Mouse (Mus musculus) midbrain, embryonic 16.5 days (tissue): ENCODE results near the gene Adamts6. TPM values are rescaled to one million over a fixed set of nuclear protein-coding genes. Genes with fewer than 3 reads are reported as not detected.

Experiments used
- ATAC-seq: fragments of 200-750 bp; cut with Nextera tagmentation; 2 replicates; pipeline ENCODE4 v1.8.0; 2017; ENCODE audit warnings: moderate TSS enrichment
- H3K27ac ChIP-seq: fragments of 300-500 bp; sonication (generic); 2 replicates; pipeline ENCODE4 v1.5.1; 2014; ENCODE audit warnings: mild to moderate bottlenecking, low read length, mixed read lengths
- H3K27me3 ChIP-seq: fragments of 300-500 bp; sonication (generic); 2 replicates; pipeline ENCODE4 v1.6.1; 2014; ENCODE audit warnings: low read depth, low read length, mixed read lengths; ENCODE audit not compliant: control insufficient read depth, insufficient read depth
- H3K36me3 ChIP-seq: fragments of 300-500 bp; sonication (generic); 2 replicates; pipeline ENCODE4 v1.6.1; 2014; ENCODE audit warnings: mild to moderate bottlenecking, low read length, moderate library complexity, mixed read lengths; ENCODE audit not compliant: control insufficient read depth, insufficient read depth
- H3K4me1 ChIP-seq: fragments of 300-500 bp; sonication (generic); 2 replicates; pipeline ENCODE4 v1.6.1; 2014; ENCODE audit warnings: mild to moderate bottlenecking, low read length, mixed read lengths; ENCODE audit not compliant: control insufficient read depth, insufficient read depth
- H3K4me2 ChIP-seq: fragments of 300-500 bp; sonication (generic); 2 replicates; pipeline ENCODE4 v1.6.1; 2014; ENCODE audit warnings: mild to moderate bottlenecking, low read length, mixed read lengths
- H3K4me3 ChIP-seq: fragments of 300-500 bp; sonication (generic); 2 replicates; pipeline ENCODE4 v1.5.1; 2014; ENCODE audit warnings: low read depth, mild to moderate bottlenecking, low read length, moderate library complexity, mixed read lengths
- H3K9ac ChIP-seq: fragments of 300-500 bp; sonication (generic); 2 replicates; pipeline ENCODE4 v1.6.1; 2014; ENCODE audit warnings: low read depth, low read length, mixed read lengths
- H3K9me3 ChIP-seq: fragments of 300-500 bp; sonication (generic); replicated peaks from 2 replicates; pipeline ENCODE4 v1.6.1; 2014; ENCODE audit warnings: mild to moderate bottlenecking, low read length, mixed read lengths; ENCODE audit not compliant: control insufficient read depth, poor library complexity, severe bottlenecking
- WGBS: fragments of 180-500 bp; shearing (Covaris S2); extraction: QIAGEN DNeasy Blood & Tissue Kit; methylation state at CpG from one replicate; pipeline ENCODE4 v1.1.7; 2014; 5-methylcytosine and 5-hydroxymethylcytosine counted together
- polyA plus RNA-seq: library from polyadenylated mRNA; unstranded; fragments of >200 nt; fragmentation: Nextera tagmentation; extraction: Ambion mirVana; gene quantifications from 2 replicates; pipeline ENCODE4 v1.2.1, GENCODE M21; 2015

Adamts6 gene
- polyA plus RNA-seq, 1 experiment from 2014 or later, result 1.5 TPM

GRCm38 (mm10) chr13:104329336-104329735 is 41.7 kb downstream of the Adamts6 start:
- no peaks in the 10 kb centered on the region for H3K9me3 ChIP-seq
- ATAC-seq, result no peak
- no peaks in the 10 kb centered on the region for H3K4me1 ChIP-seq
- 94% methylated on average over 3 of the region's 3 CpGs for WGBS
- H3K9ac ChIP-seq, result no peak overlapping the region
- H3K4me2 ChIP-seq, result no peak overlapping the region
- H3K36me3 ChIP-seq, result no peaks in the 10 kb centered on the region
- no peak overlapping the region for H3K27ac ChIP-seq
- H3K4me3 ChIP-seq, result no peak overlapping the region
- H3K27me3 ChIP-seq, result no peaks in the 10 kb centered on the region

GRCm38 (mm10) chr13:104329742-104330141 is 42.1 kb downstream of the Adamts6 start:
- H3K4me3 ChIP-seq, result no peak overlapping the region
- no peaks in the 10 kb centered on the region for H3K9me3 ChIP-seq
- no peak overlapping the region for H3K9ac ChIP-seq
- H3K27ac ChIP-seq, result no peak overlapping the region
- 79% methylated on average over 2 of the region's 2 CpGs for WGBS
- no peak overlapping the region for H3K4me2 ChIP-seq
- no peaks in the 10 kb centered on the region for H3K27me3 ChIP-seq
- H3K4me1 ChIP-seq, result no peaks in the 10 kb centered on the region
- ATAC-seq, result no peak
- no peaks in the 10 kb centered on the region for H3K36me3 ChIP-seq

- no peaks in the 10 kb centered on the region for H3K9me3 ChIP-seq
- H3K27me3 ChIP-seq, result no peaks in the 10 kb centered on the region
- ATAC-seq, result no peak
- no peak overlapping the region for H3K4me2 ChIP-seq
- WGBS, result 25% methylated on average over 5 of the region's 5 CpGs
- H3K4me1 ChIP-seq, result no peaks in the 10 kb centered on the region
- H3K9ac ChIP-seq, result no peak overlapping the region
- H3K4me3 ChIP-seq, result no peak overlapping the region
- H3K27ac ChIP-seq, result no peak overlapping the region
- no peaks in the 10 kb centered on the region for H3K36me3 ChIP-seq
These were observed 65.0 kb downstream of the Adamts6 start for GRCm38 (mm10) chr13:104352590-104352989.

GRCm38 (mm10) chr13:104393427-104394356 is 106.1 kb downstream of the Adamts6 start:
- Histone ChIP-seq H3K4me2 (no peak overlapping the region), H3K9me3 (no peaks in the 10 kb centered on the region), H3K9ac (no peak overlapping the region), H3K36me3 (no peaks in the 10 kb centered on the region), H3K4me3 (no peak overlapping the region), H3K27me3 (no peaks in the 10 kb centered on the region), H3K27ac (no peak overlapping the region), H3K4me1 (no peaks in the 10 kb centered on the region)
- 92% methylated on average over 8 of the region's 8 CpGs for WGBS
- ATAC-seq, result no peak

- H3K36me3 ChIP-seq, result no peaks in the 10 kb centered on the region; the same call in 1 of the 2 replicates
- no peaks in the 10 kb centered on the region for H3K9me3 ChIP-seq
- 0 out of 2 replicates have a peak, but pooled peaks have one; percentile 39 for ATAC-seq
- H3K4me2 ChIP-seq, result no peak overlapping the region
- no peak overlapping the region for H3K9ac ChIP-seq
- 41% methylated on average over 8 of the region's 8 CpGs for WGBS
- H3K27ac ChIP-seq, result no peak overlapping the region
- no peaks in the 10 kb centered on the region for H3K4me1 ChIP-seq
- no peak overlapping the region for H3K4me3 ChIP-seq
- no peaks in the 10 kb centered on the region for H3K27me3 ChIP-seq
These were observed 110.2 kb downstream of the Adamts6 start for GRCm38 (mm10) chr13:104397814-104398213.

GRCm38 (mm10) chr13:104432734-104433133 is 145.1 kb downstream of the Adamts6 start:
- no peak overlapping the region for H3K4me2 ChIP-seq
- ATAC-seq, result no peak
- H3K27ac ChIP-seq, result no peak overlapping the region
- H3K9ac ChIP-seq, result no peak overlapping the region
- H3K4me1 ChIP-seq, result no peaks in the 10 kb centered on the region
- H3K9me3 ChIP-seq, result no peaks in the 10 kb centered on the region
- H3K27me3 ChIP-seq, result no peaks in the 10 kb centered on the region
- no peaks in the 10 kb centered on the region for H3K36me3 ChIP-seq
- H3K4me3 ChIP-seq, result no peak overlapping the region
- WGBS, result 94% methylated on average over 2 of the region's 2 CpGs

GRCm38 (mm10) chr13:104442559-104442958 is 154.9 kb downstream of the Adamts6 start:
- Histone ChIP-seq H3K9me3 (no peaks in the 10 kb centered on the region), H3K27ac (no peak overlapping the region), H3K9ac (no peak overlapping the region), H3K4me1 (no peaks in the 10 kb centered on the region), H3K4me2 (no peak overlapping the region), H3K4me3 (no peak overlapping the region), H3K36me3 (no peaks in the 10 kb centered on the region), H3K27me3 (no peaks in the 10 kb centered on the region)
- WGBS, result 92% methylated on average over 7 of the region's 7 CpGs
- ATAC-seq, result no peak

- Histone ChIP-seq H3K9me3 (no peaks in the 10 kb centered on the region), H3K9ac (no peak overlapping the region), H3K4me2 (no peak overlapping the region), H3K27me3 (no peaks in the 10 kb centered on the region), H3K4me3 (no peak overlapping the region), H3K4me1 (no peaks in the 10 kb centered on the region), H3K36me3 (no peaks in the 10 kb centered on the region), H3K27ac (no peak overlapping the region)
- 59% methylated on average over 1 of the region's 1 CpGs for WGBS
- ATAC-seq, result no peak
These were observed 157.8 kb downstream of the Adamts6 start for GRCm38 (mm10) chr13:104445437-104445836.

GRCm38 (mm10) chr13:104446974-104447373 is 159.3 kb downstream of the Adamts6 start:
- H3K4me3 ChIP-seq, result no peak overlapping the region
- no peak for ATAC-seq
- no peaks in the 10 kb centered on the region for H3K4me1 ChIP-seq
- 87% methylated on average over 1 of the region's 1 CpGs for WGBS
- no peak overlapping the region for H3K9ac ChIP-seq
- H3K27ac ChIP-seq, result no peak overlapping the region
- H3K9me3 ChIP-seq, result no peaks in the 10 kb centered on the region
- no peak overlapping the region for H3K4me2 ChIP-seq
- H3K27me3 ChIP-seq, result no peaks in the 10 kb centered on the region
- no peaks in the 10 kb centered on the region for H3K36me3 ChIP-seq
